Mouse (Mus musculus): Measurements from ENCODE around the gene Chd4.
"Not testable (repeated sequence)": the region's sequence is repeated elsewhere in the genome, so short reads cannot be mapped to it uniquely, and the experiment has no call there.

The Chd4 gene

GRCm38 (mm10) chr6:125162615-125163305 is 67.0 kb downstream of the Chd4 start:
- DNase-seq = not testable (repeated sequence)

- DNase-seq = peak in 1 of 2 experiments; percentile 33
Measured at GRCm38 (mm10) chr6:125163801-125164657, 68.2 kb downstream of the Chd4 start.

GRCm38 (mm10) chr6:125164672-125165327 is 69.0 kb downstream of the Chd4 start:
- peak; percentile 59 to 60 for DNase-seq

- peak; percentile 97 to 98 for DNase-seq
Measured at GRCm38 (mm10) chr6:125165328-125165891, 69.6 kb downstream of the Chd4 start.

GRCm38 (mm10) chr6:125166051-125166751 is 70.4 kb downstream of the Chd4 start, which contains the start of gene Gapdh:
Gapdh (minus strand) TSS chr6:125166467.
- DNase-seq = peak; percentile 77 to 83

- DNase-seq = peak in 1 of 2 experiments; percentile 40
Measured at GRCm38 (mm10) chr6:125166861-125167650, 71.3 kb downstream of the Chd4 start.

GRCm38 (mm10) chr6:125168086-125168485 is 72.3 kb downstream of the Chd4 start:
- DNase-seq = no peak

GRCm38 (mm10) chr6:125170194-125170593 is 74.4 kb downstream of the Chd4 start:
- DNase-seq = no peak

- DNase-seq = no peak
Measured at GRCm38 (mm10) chr6:125172474-125172873, 76.7 kb downstream of the Chd4 start.

- no peak for DNase-seq
Measured at GRCm38 (mm10) chr6:125173256-125173655, 77.5 kb downstream of the Chd4 start.

GRCm38 (mm10) chr6:125175469-125175868 is 79.7 kb downstream of the Chd4 start:
- no peak for DNase-seq

- no peak for DNase-seq
Measured at GRCm38 (mm10) chr6:125179601-125180000, 83.8 kb downstream of the Chd4 start.
